Mouse (Mus musculus) retina, postnatal 7 days (tissue): Measurements from ENCODE around the gene Psmd2.
A peak's percentile ranks its signal among the peaks of the same experiment; 100 is the strongest.

Experiments used
- DNase-seq: peaks from one replicate; pipeline ENCODE4 v3.0.0-alpha.2; 2012; ENCODE audit warnings: low read depth, low spot score

Psmd2 gene

GRCm38 (mm10) chr16:20651076-20651946 lies at the start of gene Psmd2:
Psmd2 (plus strand) TSS chr16:20651652.
- peak; percentile 92 for DNase-seq

DNA sequence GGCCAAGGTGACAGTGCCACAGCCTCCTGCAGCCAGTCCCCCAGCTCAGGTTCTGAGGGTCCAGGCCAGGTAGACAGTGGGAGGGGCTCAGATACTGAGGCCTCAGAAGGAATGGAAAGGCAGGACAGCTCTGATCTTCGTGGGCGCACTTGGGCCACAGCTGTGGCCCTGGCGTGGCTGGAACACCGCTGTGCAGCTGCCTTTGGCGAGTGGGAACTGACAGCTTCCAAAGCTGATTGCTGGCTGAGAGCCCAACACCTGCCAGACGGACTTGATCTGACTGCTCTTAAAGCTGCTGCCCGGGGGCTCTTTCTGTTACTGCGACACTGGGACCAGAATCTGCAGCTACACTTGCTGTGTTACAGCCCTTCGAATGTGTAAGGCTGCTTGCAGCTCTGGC lies 46.7 kb upstream of the Psmd2 start:
- no peak for DNase-seq

GRCm38 (mm10) chr16:20610501-20611356 lies 40.7 kb upstream of the Psmd2 start:
- peak; percentile 75 for DNase-seq

GRCm38 (mm10) chr16:20611357-20612227 lies 39.9 kb upstream of the Psmd2 start, which contains the start of the genes Eef1akmt4, Gm49333 and Alg3:
Eef1akmt4 (plus strand) TSS chr16:20611593.
Gm49333 (plus strand) TSS chr16:20611610.
Alg3 (minus strand) TSS chr16:20611735.
- DNase-seq: peak; percentile 69

- DNase-seq: no peak
Observed at GRCm38 (mm10) chr16:20619541-20620398, 31.7 kb upstream of the Psmd2 start.

DNA sequence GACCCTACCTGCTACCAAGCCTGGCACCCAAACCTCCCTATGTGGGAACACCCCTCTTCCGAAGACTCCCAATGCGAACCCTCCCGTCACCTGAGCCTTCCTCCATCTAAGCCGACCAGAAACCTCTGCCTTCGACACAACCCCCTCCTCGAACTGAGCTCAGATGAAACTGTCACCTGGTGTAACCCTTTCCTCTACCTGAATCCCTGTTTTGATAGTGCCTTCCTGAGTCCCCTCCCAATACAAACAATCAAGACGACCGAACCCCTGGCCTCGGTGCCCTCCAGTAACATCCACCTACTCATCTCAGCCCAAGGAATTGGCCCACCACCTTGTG lies 31.1 kb upstream of the Psmd2 start:
- no peak for DNase-seq

- DNase-seq: no peak
Observed at GRCm38 (mm10) chr16:20620751-20621190, 30.7 kb upstream of the Psmd2 start.

- no peak for DNase-seq
Observed at GRCm38 (mm10) chr16:20621191-20621990, 30.1 kb upstream of the Psmd2 start, which contains the start of gene Camk2n2. Camk2n2 (minus strand) TSS chr16:20621287.

DNA sequence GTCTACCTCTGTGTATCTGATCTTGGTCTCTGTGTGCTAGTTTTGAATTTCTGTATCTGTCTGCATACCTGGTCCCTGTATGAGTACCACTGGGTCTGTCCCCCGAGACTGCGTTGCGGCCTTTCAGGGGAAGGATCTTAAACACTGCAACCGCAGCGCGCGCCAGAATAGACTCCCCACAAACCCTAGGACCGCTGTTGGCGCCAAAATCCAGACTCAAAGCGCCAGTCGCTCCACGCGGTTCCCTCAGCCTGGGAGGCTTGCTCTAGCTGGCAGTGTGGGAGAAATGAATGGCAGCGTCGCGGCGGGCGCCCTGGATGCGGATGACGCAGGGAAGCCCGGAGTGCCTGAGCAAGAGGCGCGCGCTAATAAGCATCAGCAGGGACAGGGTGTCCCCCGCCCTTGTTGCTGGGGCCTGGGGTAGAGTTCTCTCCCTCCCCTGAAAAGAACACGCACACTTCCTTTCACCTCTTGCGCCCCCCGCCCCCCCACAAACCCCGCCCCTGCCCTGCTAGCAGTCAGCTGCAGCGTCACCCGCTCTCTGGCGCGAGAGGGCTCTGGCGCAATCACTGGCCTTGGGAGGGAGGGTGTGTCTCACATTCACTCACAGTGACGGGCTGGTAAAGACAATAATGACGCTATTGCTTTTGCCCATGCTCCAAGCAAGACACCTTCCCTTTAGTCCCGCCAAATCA lies 29.3 kb upstream of the Psmd2 start:
- no peak for DNase-seq

GRCm38 (mm10) chr16:20623211-20623610 lies 28.2 kb upstream of the Psmd2 start:
- no peak for DNase-seq

- DNase-seq: no peak
Observed at GRCm38 (mm10) chr16:20628871-20629391, 22.5 kb upstream of the Psmd2 start.

- no peak for DNase-seq
Observed at GRCm38 (mm10) chr16:20629731-20630634, 21.5 kb upstream of the Psmd2 start, which contains the start of gene Ece2. Ece2 (plus strand) TSS chr16:20629828.

GRCm38 (mm10) chr16:20637410-20637809 lies 14.0 kb upstream of the Psmd2 start:
- DNase-seq: no peak

DNA sequence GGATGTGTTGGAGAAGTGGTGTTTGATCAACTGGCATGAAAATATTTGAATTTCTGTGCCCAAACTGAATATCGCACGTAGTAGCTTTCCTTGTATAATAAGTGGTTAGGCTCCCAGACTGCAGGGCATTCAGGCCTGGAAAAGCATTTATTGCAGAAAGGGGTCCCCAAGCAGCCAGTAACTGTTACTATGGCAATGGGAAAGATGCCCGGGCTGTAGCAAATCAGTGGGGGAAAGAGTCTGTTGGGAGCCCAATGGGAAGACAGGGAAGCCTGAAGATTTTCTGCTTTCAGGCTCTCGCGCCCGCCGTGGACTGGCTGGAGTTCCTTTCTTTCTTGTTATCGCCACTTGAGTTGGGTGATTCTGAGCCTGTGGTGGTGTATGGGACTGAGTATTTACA lies 13.1 kb upstream of the Psmd2 start:
- no peak for DNase-seq

DNA sequence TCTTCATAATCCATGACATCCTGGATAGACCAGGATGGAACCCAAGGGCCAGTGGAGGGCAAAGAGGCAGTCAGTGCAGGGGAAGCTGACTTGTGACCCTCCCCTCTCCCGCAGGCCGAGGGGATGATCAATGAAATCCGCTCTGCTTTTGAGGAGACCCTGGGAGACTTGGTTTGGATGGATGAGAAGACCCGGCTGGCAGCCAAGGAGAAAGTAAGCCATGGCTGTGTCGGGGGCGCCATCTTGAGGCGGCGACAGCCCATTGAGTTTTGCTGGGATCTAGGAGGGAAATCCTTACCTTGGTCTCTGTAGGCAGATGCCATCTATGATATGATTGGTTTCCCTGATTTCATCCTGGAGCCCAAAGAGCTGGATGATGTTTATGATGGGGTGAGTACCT lies 9.3 kb upstream of the Psmd2 start:
- DNase-seq: no peak

DNA sequence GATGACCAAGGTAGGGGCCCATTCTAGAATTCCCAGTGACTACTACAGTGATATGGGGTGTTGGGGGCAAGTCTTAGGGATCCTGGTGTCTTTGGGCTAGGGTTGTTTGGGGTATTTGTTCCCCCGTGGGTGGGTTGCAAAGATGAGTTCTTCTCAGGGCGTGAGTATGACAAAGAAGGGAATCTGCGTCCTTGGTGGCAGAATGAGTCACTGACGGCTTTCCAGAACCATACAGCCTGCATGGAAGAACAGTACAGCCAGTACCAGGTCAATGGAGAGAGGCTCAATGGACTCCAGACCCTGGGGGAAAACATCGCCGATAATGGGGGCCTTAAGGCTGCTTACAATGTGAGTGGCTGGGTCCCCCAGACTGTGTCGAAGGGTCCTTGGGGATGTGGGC lies 7.5 kb upstream of the Psmd2 start:
- DNase-seq: no peak

DNA sequence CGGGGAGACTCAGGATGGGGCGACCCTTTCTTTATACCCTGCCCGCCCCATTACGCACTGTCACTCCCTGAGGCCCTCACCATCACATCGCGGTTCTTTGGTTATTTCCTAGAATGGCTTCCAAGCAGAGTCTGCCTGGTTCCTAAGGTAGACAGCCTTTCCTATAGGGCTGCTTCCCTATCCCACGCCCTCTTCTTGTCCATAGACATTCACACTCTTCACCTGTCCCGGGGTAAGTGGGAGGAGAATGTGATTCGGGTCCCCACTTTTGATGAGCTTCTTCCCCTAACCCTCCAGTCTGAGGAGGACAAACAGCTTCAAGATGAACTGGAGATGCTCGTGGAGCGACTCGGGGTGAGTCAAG lies 477 bp downstream of the Psmd2 start:
- no peak for DNase-seq

- DNase-seq: no peak
Observed at GRCm38 (mm10) chr16:20653315-20653714, 1.9 kb downstream of the Psmd2 start.
